Mouse (Mus musculus): ENCODE results near the gene Scel.

DNA sequence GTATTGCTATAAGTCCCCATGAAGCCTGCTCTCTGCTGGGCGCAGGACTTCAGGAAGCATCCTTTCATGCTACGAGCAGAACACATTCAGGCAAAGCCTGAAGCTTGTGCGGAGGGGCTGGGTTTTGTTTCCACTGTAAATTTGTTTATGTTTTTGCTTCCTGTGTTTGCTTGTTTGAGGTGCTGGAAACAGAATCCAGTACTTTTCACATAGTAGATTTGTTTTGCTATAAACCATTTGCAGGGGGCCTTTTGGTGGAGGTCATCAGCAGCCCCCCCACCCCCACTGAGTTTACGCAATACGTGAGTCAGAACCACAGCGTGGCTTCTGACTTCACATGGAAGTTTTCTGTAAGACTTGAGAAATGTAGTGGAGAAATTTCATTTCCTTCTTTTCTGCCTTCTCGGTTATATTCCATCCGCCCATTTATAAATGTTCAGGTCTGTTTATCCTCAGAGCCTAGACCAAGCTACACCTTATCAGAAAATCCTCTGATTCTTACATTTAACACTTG is 22.4 kb downstream of the Scel start:
- no peak for TF ChIP-seq POLR2A (IDR thresholded peaks at IDR 0.05; ENCODE audit: low read depth, low read length)
- no peak for TF ChIP-seq CTCF (IDR thresholded peaks at IDR 0.05; ENCODE audit: extremely low read depth, insufficient read length, insufficient replicate concordance, low read depth, low read length)
